Mouse (Mus musculus): ENCODE results near the gene Ppp1r1b. TPM values are rescaled to one million over a fixed set of nuclear protein-coding genes. Genes with fewer than 3 reads are reported as not detected.

Gene Ppp1r1b
- polyA plus RNA-seq, 1 experiment from 2014 or later = 0.18 TPM

- ATAC-seq (ENCODE audit: insufficient number of reproducible peaks, insufficient read depth, low FRiP score, low TSS enrichment, low read depth) = no peak
- Histone ChIP-seq H3K4me2 (no peak overlapping the region), H3K9me3 (no peaks in the 10 kb centered on the region), H3K27ac (no peak overlapping the region), H3K36me3 (no peaks in the 10 kb centered on the region), H3K4me3 (replicated peaks) (no peak overlapping the region), H3K27me3 (peaks cover 99% of the 10 kb centered on the region), H3K9ac (replicated peaks) (no peak overlapping the region), H3K4me1 (replicated peaks) (no peaks in the 10 kb centered on the region)
- WGBS = 3% methylated on average over 5 of the region's 5 CpGs
These were observed 26.6 kb upstream of the Ppp1r1b start for GRCm38 (mm10) chr11:98321677-98322003.

DNA sequence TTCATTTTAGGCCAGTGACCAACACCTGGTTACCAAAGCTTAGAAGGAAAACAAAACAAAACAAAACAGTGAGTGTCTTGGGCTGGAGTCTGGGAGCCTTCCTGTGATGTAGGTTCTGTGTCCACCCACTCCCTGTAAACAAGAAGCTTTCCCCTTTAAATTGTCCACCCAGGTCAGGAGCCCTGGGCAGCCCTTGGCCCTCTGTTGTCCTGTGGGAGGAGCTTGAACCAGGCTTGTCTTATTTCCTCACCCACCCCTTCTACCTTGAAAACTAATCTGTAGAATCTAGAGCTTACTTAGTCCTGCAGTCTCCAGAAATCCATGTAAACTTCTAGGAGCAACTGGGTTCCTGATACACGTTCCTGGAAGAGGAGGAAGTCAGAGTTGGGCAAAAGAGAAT is 26.0 kb upstream of the Ppp1r1b start:
- no peak for ATAC-seq (ENCODE audit: insufficient number of reproducible peaks, insufficient read depth, low FRiP score, low TSS enrichment, low read depth)
- H3K9me3 ChIP-seq = no peaks in the 10 kb centered on the region
- peaks cover 99% of the 10 kb centered on the region for H3K27me3 ChIP-seq
- peaks cover 4% of the 10 kb centered on the region for H3K4me1 ChIP-seq (replicated peaks)
- no peak overlapping the region for H3K9ac ChIP-seq (replicated peaks)
- no peak overlapping the region for H3K4me2 ChIP-seq
- no peak overlapping the region for H3K4me3 ChIP-seq (replicated peaks)
- no peak overlapping the region for H3K27ac ChIP-seq
- no peaks in the 10 kb centered on the region for H3K36me3 ChIP-seq
- 0% methylated on average over 1 of the region's 1 CpGs for WGBS

GRCm38 (mm10) chr11:98323136-98323866 is 24.9 kb upstream of the Ppp1r1b start:
- H3K4me2 ChIP-seq = no peak overlapping the region
- no peak overlapping the region for H3K9ac ChIP-seq (replicated peaks)
- no peak overlapping the region for H3K4me3 ChIP-seq (replicated peaks)
- H3K36me3 ChIP-seq = no peaks in the 10 kb centered on the region
- H3K9me3 ChIP-seq = no peaks in the 10 kb centered on the region
- no peak overlapping the region for H3K27ac ChIP-seq
- no peak for ATAC-seq (ENCODE audit: insufficient number of reproducible peaks, insufficient read depth, low FRiP score, low TSS enrichment, low read depth)
- H3K4me1 ChIP-seq (replicated peaks) = peaks cover 15% of the 10 kb centered on the region
- peaks cover 99% of the 10 kb centered on the region for H3K27me3 ChIP-seq
- 4% methylated on average over 10 of the region's 10 CpGs for WGBS

DNA sequence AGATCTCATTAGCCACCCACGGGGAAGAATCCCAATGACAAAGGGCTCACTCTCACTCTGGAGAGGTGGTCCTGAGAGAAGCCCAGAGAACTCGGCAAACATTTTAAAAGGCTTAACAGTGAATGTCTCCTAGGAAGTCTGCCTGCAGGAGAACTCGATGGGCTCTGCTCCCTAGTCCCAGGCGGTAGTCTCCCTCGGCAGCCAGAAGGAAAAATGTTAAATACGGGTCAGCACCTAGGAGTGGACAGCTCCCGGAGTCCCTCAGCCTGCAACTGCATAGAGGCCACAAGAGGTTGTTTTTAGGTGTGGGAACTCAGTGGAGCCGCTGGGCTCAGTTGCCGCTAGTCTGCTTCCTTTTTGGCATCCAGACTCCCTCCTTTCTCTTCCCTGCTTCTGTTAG is 24.3 kb upstream of the Ppp1r1b start:
- ATAC-seq (ENCODE audit: insufficient number of reproducible peaks, insufficient read depth, low FRiP score, low TSS enrichment, low read depth) = no peak
- Histone ChIP-seq H3K4me1 (replicated peaks) (peaks cover 20% of the 10 kb centered on the region), H3K9me3 (no peaks in the 10 kb centered on the region)

DNA sequence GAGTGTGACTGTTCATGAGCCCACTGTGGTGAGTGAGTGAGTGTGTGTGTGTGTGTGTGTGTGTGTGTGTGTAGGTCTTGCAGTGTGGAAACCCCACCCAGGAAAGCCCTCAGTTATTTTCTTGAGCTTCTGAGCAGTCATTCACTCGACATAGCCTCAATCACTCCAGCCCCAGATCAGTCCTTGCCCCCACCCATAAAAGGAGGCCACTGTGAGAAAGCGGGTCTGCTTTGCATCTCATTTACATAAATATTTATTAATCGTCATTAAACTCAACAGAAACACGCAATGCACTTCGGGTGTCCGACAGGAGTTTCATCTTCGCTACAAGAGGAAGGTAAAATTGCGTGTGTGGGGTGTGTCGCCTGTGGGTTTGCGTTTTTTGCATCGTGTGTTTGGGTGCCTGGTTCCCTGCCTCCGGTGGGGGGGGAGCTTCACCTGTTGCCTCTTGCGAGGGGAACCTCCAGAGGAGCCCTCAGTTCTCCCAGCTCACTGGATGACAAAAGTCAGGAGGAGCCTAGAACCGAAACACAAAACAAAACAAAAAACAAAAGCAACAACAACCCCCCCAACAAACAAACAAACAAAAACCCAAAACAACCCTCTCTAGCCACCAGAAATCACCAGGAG is 22.9 kb upstream of the Ppp1r1b start:
- peaks cover 99% of the 10 kb centered on the region for H3K27me3 ChIP-seq
- H3K4me1 ChIP-seq (replicated peaks) = peaks cover 20% of the 10 kb centered on the region
- 7% methylated on average over 14 of the region's 14 CpGs for WGBS
- no peak overlapping the region for H3K27ac ChIP-seq
- H3K9me3 ChIP-seq = no peaks in the 10 kb centered on the region
- no peak overlapping the region for H3K4me3 ChIP-seq (replicated peaks)
- no peak overlapping the region for H3K4me2 ChIP-seq
- H3K36me3 ChIP-seq = no peaks in the 10 kb centered on the region
- no peak overlapping the region for H3K9ac ChIP-seq (replicated peaks)
- no peak for ATAC-seq (ENCODE audit: insufficient number of reproducible peaks, insufficient read depth, low FRiP score, low TSS enrichment, low read depth)

More for the DNA sequence above, 24.3 kb upstream of the Ppp1r1b start:
- Histone ChIP-seq H3K36me3 (no peaks in the 10 kb centered on the region), H3K27me3 (peaks cover 99% of the 10 kb centered on the region), H3K9ac (replicated peaks) (no peak overlapping the region), H3K4me2 (no peak overlapping the region), H3K27ac (no peak overlapping the region), H3K4me3 (replicated peaks) (no peak overlapping the region)
- 1% methylated on average over 9 of the region's 9 CpGs for WGBS

DNA sequence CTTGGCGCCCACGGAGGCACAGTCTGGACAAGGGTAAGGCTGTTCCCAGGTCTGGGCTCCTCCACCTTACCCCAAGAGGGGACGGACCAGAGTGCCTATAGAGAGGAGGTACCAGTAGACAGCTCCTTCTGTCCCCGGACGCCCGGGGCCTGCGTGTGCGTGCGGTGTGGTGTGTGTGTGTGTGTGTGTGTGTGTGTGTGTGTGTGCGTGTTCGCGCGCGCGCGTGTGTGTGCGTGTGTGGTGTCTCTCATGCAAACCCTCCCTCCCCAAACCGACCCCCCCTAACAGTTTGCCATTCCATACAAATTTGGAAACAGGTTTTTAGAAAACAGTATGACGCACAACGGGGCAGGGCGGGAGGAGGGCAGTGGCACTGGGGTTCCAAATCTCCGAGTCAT is 22.4 kb upstream of the Ppp1r1b start:
- no peak overlapping the region for H3K9ac ChIP-seq (replicated peaks)
- H3K4me2 ChIP-seq = no peak overlapping the region
- no peaks in the 10 kb centered on the region for H3K9me3 ChIP-seq
- peaks cover 20% of the 10 kb centered on the region for H3K4me1 ChIP-seq (replicated peaks)
- no peak for ATAC-seq (ENCODE audit: insufficient number of reproducible peaks, insufficient read depth, low FRiP score, low TSS enrichment, low read depth)
- no peak overlapping the region for H3K27ac ChIP-seq
- peaks cover 99% of the 10 kb centered on the region for H3K27me3 ChIP-seq
- no peaks in the 10 kb centered on the region for H3K36me3 ChIP-seq
- H3K4me3 ChIP-seq (replicated peaks) = no peak overlapping the region
- WGBS = 8% methylated on average over 15 of the region's 22 CpGs

- peaks cover 20% of the 10 kb centered on the region for H3K4me1 ChIP-seq (replicated peaks)
- 3% methylated on average over 18 of the region's 19 CpGs for WGBS
These were observed 21.5 kb upstream of the Ppp1r1b start for GRCm38 (mm10) chr11:98326741-98327135.

GRCm38 (mm10) chr11:98327136-98328030 is 20.8 kb upstream of the Ppp1r1b start:
- peak overlapping the region; percentile 36 for H3K4me2 ChIP-seq
- under 1% methylated on average over 97 of the region's 97 CpGs for WGBS
- H3K36me3 ChIP-seq = no peaks in the 10 kb centered on the region
- no peaks in the 10 kb centered on the region for H3K9me3 ChIP-seq
- peaks cover 99% of the 10 kb centered on the region for H3K27me3 ChIP-seq
- H3K9ac ChIP-seq (replicated peaks) = no peak overlapping the region
- H3K4me3 ChIP-seq (replicated peaks) = peak overlapping the region; percentile 26
- H3K27ac ChIP-seq = no peak overlapping the region
- ATAC-seq (ENCODE audit: insufficient number of reproducible peaks, insufficient read depth, low FRiP score, low TSS enrichment, low read depth) = no peak
- peaks cover 20% of the 10 kb centered on the region for H3K4me1 ChIP-seq (replicated peaks)

More at GRCm38 (mm10) chr11:98326741-98327135, 21.5 kb upstream of the Ppp1r1b start:
- Histone ChIP-seq H3K9ac (replicated peaks) (no peak overlapping the region), H3K27me3 (peaks cover 99% of the 10 kb centered on the region), H3K36me3 (no peaks in the 10 kb centered on the region), H3K4me3 (replicated peaks) (peak overlapping the region; percentile 26), H3K4me2 (peak overlapping the region; percentile 36; the same call in 1 of the 2 replicates), H3K9me3 (no peaks in the 10 kb centered on the region), H3K27ac (no peak overlapping the region)
- ATAC-seq (ENCODE audit: insufficient number of reproducible peaks, insufficient read depth, low FRiP score, low TSS enrichment, low read depth) = no peak

- Histone ChIP-seq H3K4me2 (peak overlapping the region; percentile 36), H3K4me3 (replicated peaks) (peak overlapping the region; percentile 26)
These were observed 20.2 kb upstream of the Ppp1r1b start for GRCm38 (mm10) chr11:98328031-98328370.

DNA sequence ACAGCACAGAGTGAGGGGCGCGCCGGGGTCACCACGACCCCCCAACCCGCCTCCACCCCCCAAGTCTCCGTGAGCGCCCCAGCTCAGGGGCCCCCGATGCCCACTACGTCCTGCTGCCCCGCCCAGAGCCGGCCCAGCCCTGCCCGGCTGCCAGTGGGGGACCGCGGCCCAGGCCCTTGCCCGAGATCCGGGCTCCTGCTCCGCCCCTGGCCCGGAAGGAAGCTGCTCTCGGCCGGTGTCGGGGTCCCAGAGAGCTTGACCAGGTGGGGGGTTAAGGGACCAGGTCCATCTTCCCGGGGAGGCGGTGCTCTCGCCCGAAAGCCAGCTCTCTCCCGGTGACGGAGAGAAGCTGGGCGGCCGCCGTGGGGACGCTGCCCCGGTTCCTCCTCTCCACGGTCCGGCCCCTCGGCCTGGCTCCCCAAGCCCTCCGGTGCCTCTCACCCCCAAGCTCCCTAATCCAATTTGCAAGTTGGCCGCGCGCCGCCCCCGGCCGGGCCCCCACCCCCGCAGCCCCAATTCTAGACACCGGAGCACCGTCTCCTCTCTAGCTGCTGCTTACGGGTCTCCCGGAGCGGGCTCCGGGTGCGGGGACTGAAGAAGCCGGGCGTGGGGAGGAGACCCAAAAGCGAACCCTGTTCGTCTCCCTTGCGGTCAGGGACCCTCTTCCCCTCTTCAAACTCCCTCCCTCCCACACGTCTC is 19.7 kb upstream of the Ppp1r1b start:
- 1% methylated on average over 54 of the region's 56 CpGs for WGBS
- H3K9me3 ChIP-seq = no peaks in the 10 kb centered on the region
- H3K4me1 ChIP-seq (replicated peaks) = peaks cover 20% of the 10 kb centered on the region
- 0 out of 2 replicates have a peak overlapping the region, but pooled peaks have one; percentile 23 for H3K9ac ChIP-seq (replicated peaks)
- peaks cover 99% of the 10 kb centered on the region for H3K27me3 ChIP-seq
- ATAC-seq (ENCODE audit: insufficient number of reproducible peaks, insufficient read depth, low FRiP score, low TSS enrichment, low read depth) = no peak
- peak overlapping the region; percentile 26 for H3K4me3 ChIP-seq (replicated peaks)
- no peaks in the 10 kb centered on the region for H3K36me3 ChIP-seq
- no peak overlapping the region for H3K27ac ChIP-seq
- H3K4me2 ChIP-seq = peak overlapping the region; percentile 36

More at GRCm38 (mm10) chr11:98328031-98328370, 20.2 kb upstream of the Ppp1r1b start:
- no peak overlapping the region for H3K27ac ChIP-seq
- under 1% methylated on average over 35 of the region's 35 CpGs for WGBS
- no peak for ATAC-seq (ENCODE audit: insufficient number of reproducible peaks, insufficient read depth, low FRiP score, low TSS enrichment, low read depth)
- peaks cover 20% of the 10 kb centered on the region for H3K4me1 ChIP-seq (replicated peaks)
- no peak overlapping the region for H3K9ac ChIP-seq (replicated peaks)
- no peaks in the 10 kb centered on the region for H3K9me3 ChIP-seq
- H3K27me3 ChIP-seq = peaks cover 99% of the 10 kb centered on the region
- H3K36me3 ChIP-seq = no peaks in the 10 kb centered on the region
